Mouse (Mus musculus): ENCODE data around the gene Stag1. TPM values are rescaled to one million over a fixed set of nuclear protein-coding genes. Genes with fewer than 3 reads are reported as not detected.

Gene Stag1
- polyA plus RNA-seq, 1 experiment from 2014 or later = 61.0 TPM

GRCm38 (mm10) chr9:100605985-100606554 is 8.5 kb downstream of the Stag1 start:
- Histone ChIP-seq H3K27me3 (no peaks in the 10 kb centered on the region), H3K9ac (replicated peaks) (no peak overlapping the region), H3K4me2 (no peak overlapping the region), H3K4me3 (replicated peaks) (no peak overlapping the region), H3K4me1 (replicated peaks) (0 out of 2 replicates have a peak, but pooled peaks cover 4% of the 10 kb centered on the region), H3K9me3 (no peaks in the 10 kb centered on the region), H3K36me3 (no peaks in the 10 kb centered on the region), H3K27ac (no peak overlapping the region)
- 55% methylated on average over 7 of the region's 7 CpGs for whole genome bisulfite sequencing
- ATAC-seq (ENCODE audit: insufficient number of reproducible peaks, insufficient read depth, low FRiP score, low TSS enrichment, low read depth) = no peak

- Histone ChIP-seq H3K4me3 (replicated peaks) (no peak overlapping the region), H3K36me3 (no peaks in the 10 kb centered on the region), H3K27ac (no peak overlapping the region), H3K4me2 (no peak overlapping the region), H3K27me3 (no peaks in the 10 kb centered on the region), H3K9me3 (no peaks in the 10 kb centered on the region), H3K9ac (replicated peaks) (no peak overlapping the region), H3K4me1 (replicated peaks) (peaks cover 4% of the 10 kb centered on the region)
- ATAC-seq (ENCODE audit: insufficient number of reproducible peaks, insufficient read depth, low FRiP score, low TSS enrichment, low read depth) = no peak
- 84% methylated on average over 3 of the region's 3 CpGs for WGBS
Measured at GRCm38 (mm10) chr9:100613501-100614071, 16.0 kb downstream of the Stag1 start.

GRCm38 (mm10) chr9:100616947-100617346 is 19.3 kb downstream of the Stag1 start:
- Histone ChIP-seq H3K27ac (no peak overlapping the region), H3K4me2 (no peak overlapping the region)
- WGBS = 69% methylated on average over 11 of the region's 11 CpGs

DNA sequence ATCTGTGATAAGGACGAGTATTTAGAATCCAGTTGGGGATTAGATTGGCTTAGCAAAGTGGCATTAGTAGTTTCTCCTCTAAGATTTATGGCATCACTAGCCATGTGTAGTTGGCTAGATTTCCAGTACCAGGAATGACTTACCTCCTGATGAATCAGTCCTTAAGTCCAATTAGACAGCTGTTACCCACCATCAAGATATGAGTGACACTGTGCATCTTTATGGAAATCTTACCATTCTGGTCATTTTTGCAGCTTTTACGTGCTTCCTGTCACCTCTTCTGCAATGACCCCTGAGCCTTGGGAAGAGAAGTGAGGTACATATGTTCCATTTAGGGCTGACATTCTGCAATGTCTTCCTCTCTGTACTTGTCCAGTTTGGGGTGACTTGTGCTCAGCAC is 28.7 kb downstream of the Stag1 start:
- no peak for ATAC-seq (ENCODE audit: insufficient number of reproducible peaks, insufficient read depth, low FRiP score, low TSS enrichment, low read depth)
- H3K4me2 ChIP-seq = no peak overlapping the region
- WGBS = 66% methylated on average over 2 of the region's 2 CpGs
- H3K9me3 ChIP-seq = no peaks in the 10 kb centered on the region
- no peaks in the 10 kb centered on the region for H3K4me1 ChIP-seq (replicated peaks)
- no peak overlapping the region for H3K4me3 ChIP-seq (replicated peaks)
- no peak overlapping the region for H3K9ac ChIP-seq (replicated peaks)
- no peak overlapping the region for H3K27ac ChIP-seq
- H3K27me3 ChIP-seq = no peaks in the 10 kb centered on the region
- H3K36me3 ChIP-seq = no peaks in the 10 kb centered on the region

More at GRCm38 (mm10) chr9:100616947-100617346, 19.3 kb downstream of the Stag1 start:
- ATAC-seq (ENCODE audit: insufficient number of reproducible peaks, insufficient read depth, low FRiP score, low TSS enrichment, low read depth) = no peak
- Histone ChIP-seq H3K9me3 (no peaks in the 10 kb centered on the region), H3K27me3 (no peaks in the 10 kb centered on the region), H3K4me3 (replicated peaks) (no peak overlapping the region), H3K9ac (replicated peaks) (no peak overlapping the region), H3K36me3 (no peaks in the 10 kb centered on the region), H3K4me1 (replicated peaks) (peaks cover 4% of the 10 kb centered on the region)

DNA sequence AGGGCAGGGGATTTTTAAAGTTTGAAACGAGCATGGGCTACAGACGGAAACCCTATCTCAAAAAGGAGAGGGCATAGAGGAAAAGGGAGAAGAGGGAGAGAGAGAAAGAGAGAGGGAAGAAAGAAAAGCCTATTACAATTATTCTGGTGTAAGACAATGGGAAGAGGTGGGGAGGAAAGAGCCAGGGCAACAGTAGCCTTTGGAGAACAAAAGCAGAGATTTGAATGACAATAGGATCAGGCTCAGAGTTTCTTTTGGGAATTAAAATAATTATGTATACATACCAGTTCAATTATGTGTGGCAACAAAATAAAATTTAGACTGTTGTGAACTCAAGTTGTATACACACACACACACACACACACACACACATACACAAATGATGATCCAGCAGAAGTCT is 43.2 kb downstream of the Stag1 start:
- 86% methylated on average over 2 of the region's 2 CpGs for WGBS
- Histone ChIP-seq H3K27ac (no peak overlapping the region), H3K9me3 (no peaks in the 10 kb centered on the region), H3K36me3 (no peaks in the 10 kb centered on the region), H3K4me3 (replicated peaks) (no peak overlapping the region), H3K27me3 (no peaks in the 10 kb centered on the region), H3K4me2 (no peak overlapping the region), H3K9ac (replicated peaks) (no peak overlapping the region), H3K4me1 (replicated peaks) (peaks cover 14% of the 10 kb centered on the region)
- ATAC-seq (ENCODE audit: insufficient number of reproducible peaks, insufficient read depth, low FRiP score, low TSS enrichment, low read depth) = no peak

DNA sequence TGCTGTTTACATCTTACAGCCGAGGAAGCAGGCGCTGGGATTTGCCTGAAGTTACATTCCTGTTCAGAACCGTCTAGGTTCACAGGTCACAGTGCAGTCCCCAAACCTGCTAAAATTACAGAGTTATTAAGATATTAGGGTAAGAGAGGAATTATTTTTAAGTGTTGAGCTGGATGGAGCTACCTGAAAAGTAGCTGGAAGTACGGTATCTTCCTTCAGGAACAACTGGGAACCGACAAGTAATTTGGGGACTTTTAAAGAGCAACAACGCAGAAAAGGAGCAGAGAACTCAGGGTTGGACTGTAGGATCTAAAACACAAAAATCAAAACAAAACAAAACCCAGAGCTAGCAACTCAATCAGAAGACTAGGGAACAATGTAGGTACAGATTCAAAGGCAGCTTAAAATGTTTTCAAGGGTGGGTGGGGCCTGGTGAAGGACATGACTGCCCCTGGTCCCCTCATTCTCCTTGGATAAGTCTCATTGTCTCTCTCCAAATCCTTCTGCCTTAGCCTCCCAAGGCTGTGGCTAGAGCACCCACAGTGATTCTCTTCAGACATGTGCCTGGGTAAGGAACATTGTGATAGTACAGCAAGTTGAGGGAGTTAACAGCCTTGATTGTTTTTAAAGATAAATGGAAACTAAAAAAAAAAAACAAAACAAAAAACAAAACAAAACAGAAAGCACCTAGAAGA is 43.9 kb downstream of the Stag1 start:
- Histone ChIP-seq H3K36me3 (no peaks in the 10 kb centered on the region), H3K27ac (peak overlapping the region; percentile 99; the same call in 1 of the 2 replicates), H3K27me3 (no peaks in the 10 kb centered on the region), H3K9ac (replicated peaks) (no peak overlapping the region), H3K9me3 (no peaks in the 10 kb centered on the region), H3K4me1 (replicated peaks) (peaks cover 14% of the 10 kb centered on the region), H3K4me3 (replicated peaks) (peak overlapping the region; percentile 86; the same call in 1 of the 2 replicates), H3K4me2 (peak overlapping the region; percentile 70)
- no peak for ATAC-seq (ENCODE audit: insufficient number of reproducible peaks, insufficient read depth, low FRiP score, low TSS enrichment, low read depth)
- 59% methylated on average over 6 of the region's 6 CpGs for WGBS

DNA sequence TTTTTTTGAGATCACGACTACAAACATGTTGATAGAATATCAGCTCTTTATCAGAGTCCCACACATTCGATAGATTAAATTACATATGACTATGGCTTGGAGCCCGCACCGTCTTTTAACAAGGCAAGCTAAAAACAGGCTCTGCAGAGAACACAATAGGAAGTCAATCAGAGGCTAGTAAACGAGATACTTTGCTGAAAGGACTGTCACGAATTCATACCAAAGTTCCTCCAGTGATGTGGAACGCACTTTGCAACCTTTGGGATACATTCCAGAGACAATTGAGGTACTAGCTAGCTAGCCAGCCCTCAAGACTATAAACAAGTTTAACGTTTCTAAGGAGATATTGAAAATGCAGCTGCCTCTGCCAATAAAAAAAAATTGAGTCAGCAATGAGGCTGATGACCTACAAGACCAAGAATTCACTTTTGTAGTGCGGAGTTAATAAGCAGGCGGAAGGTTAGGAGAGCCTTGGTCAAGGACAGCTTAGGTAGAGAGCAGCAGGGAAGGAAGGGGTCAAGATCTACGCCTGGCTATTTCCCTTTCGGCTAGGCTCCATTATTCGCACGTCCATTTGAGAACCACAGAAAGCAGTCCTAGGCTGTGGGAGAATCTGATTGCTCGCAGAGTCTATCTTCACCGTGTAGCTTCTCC is 44.7 kb downstream of the Stag1 start:
- Histone ChIP-seq H3K27ac (peak overlapping the region; percentile 99), H3K4me3 (replicated peaks) (peak overlapping the region; percentile 86), H3K36me3 (no peaks in the 10 kb centered on the region), H3K4me2 (peak overlapping the region; percentile 70), H3K27me3 (no peaks in the 10 kb centered on the region), H3K4me1 (replicated peaks) (peaks cover 14% of the 10 kb centered on the region), H3K9ac (replicated peaks) (peak overlapping the region; percentile 73), H3K9me3 (no peaks in the 10 kb centered on the region)
- 4% methylated on average over 16 of the region's 16 CpGs for WGBS
- no peak for ATAC-seq (ENCODE audit: insufficient number of reproducible peaks, insufficient read depth, low FRiP score, low TSS enrichment, low read depth)

DNA sequence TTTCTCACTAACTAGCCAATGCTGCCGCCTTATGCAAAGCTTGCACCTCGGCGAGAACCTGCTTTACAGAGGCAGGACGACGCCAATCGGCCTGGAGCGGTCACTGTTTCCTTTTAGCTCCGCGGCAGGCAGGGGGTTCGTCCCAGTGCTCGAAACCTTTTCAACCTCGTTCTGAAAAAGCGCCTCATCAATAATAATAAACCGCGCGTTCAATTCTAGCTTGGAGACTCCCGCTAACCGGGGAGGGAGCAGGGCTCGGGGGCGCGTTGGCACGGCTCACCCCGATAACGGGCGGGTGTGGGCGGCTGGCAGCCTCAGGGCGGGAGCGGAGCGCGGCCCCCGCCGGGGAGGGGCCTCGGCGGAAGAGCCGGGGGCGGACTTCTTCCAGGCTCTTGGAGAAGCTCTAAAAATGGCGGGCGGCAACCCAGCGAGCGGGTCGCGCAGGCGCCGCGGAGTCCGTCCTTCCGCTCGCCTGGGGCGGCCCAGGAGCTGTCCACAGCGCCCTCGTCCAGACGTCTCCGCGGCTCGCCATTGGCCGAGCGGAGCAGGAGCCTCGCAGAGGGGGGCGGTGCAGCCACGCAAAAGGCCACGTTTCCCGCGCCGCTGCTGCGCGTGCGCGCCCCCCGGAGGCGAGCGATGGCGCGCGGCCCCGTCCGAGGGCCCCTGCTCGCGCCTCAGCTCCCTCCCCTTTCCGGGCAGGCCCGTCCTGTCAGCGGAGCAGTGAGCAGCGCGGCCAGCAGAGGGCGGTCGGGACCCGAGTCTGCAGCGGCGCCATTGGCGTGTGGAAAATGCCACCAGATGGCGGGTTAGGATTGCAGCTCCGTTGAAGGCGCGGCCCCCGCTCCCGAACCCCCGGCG is 45.5 kb downstream of the Stag1 start:
- ATAC-seq (ENCODE audit: insufficient number of reproducible peaks, insufficient read depth, low FRiP score, low TSS enrichment, low read depth) = peak; percentile 99
- H3K27me3 ChIP-seq = no peaks in the 10 kb centered on the region

DNA sequence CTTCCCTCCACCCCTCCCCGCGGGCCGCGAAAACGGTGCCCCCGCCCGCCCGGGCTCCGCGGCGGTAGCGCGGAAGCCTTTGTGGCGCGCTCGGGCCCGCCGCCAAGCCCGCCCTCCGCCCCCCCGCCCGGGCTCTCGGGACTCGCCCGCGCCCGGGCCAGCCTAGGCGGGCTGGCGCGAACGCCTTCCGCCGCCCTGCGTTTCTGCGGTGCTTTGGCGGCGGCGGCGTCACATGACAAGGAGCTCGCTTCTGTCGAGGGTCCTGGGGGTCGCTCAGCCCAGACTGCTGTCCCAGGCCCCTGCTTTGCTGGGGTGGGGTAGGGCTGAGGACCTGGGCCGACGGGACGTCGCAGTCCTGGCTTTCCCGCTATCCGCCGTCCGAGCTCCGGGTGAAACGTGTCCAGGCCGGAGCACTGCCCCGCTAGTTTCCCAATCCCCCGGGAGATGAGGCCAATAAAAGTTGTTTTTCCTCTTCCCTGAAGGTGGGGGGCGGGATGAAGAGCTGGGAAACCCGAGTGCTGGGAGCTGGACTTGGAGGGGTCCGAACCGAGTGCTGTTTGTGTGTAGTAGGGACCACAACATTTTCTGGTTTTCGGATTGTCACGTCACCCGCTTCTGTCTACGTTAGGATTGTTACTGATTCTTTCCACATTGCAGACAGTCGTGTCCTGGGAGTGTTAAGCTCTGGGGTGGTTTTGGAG is 46.6 kb downstream of the Stag1 start:
- no peaks in the 10 kb centered on the region for H3K9me3 ChIP-seq
- peak overlapping the region; percentile 63 for H3K4me2 ChIP-seq
- peaks cover 14% of the 10 kb centered on the region for H3K4me1 ChIP-seq (replicated peaks)
- H3K36me3 ChIP-seq = peaks cover 4% of the 10 kb centered on the region; the same call in 1 of the 2 replicates
- peak; percentile 27 for ATAC-seq (ENCODE audit: insufficient number of reproducible peaks, insufficient read depth, low FRiP score, low TSS enrichment, low read depth)
- peak overlapping the region; percentile 86 for H3K4me3 ChIP-seq (replicated peaks)
- H3K27ac ChIP-seq = peak overlapping the region; percentile 99
- H3K27me3 ChIP-seq = no peaks in the 10 kb centered on the region
- 1% methylated on average over 52 of the region's 64 CpGs for WGBS
- peak overlapping the region; percentile 95 for H3K9ac ChIP-seq (replicated peaks)

More for the DNA sequence above, 45.5 kb downstream of the Stag1 start:
- Histone ChIP-seq H3K4me2 (peak overlapping the region; percentile 70), H3K27ac (peak overlapping the region; percentile 99), H3K4me1 (replicated peaks) (peaks cover 14% of the 10 kb centered on the region), H3K4me3 (replicated peaks) (peak overlapping the region; percentile 86), H3K36me3 (no peaks in the 10 kb centered on the region), H3K9me3 (no peaks in the 10 kb centered on the region), H3K9ac (replicated peaks) (peak overlapping the region; percentile 95)
- WGBS = under 1% methylated on average over 85 of the region's 97 CpGs

Measured in limb, embryonic 12.5 days (tissue).